Mouse (Mus musculus) small intestine, adult 2 months (tissue): ENCODE results near the gene Pck1. TPM values are rescaled to one million over a fixed set of nuclear protein-coding genes. Genes with fewer than 3 reads are reported as not detected.

Experiments used
- H3K27ac ChIP-seq: fragments of 200-500 bp; 2 replicates; pipeline ENCODE4 v1.5.1; 2012; ENCODE audit warnings: low read depth, low read length, control low read depth, inconsistent platforms; ENCODE audit not compliant: insufficient read depth
- H3K27me3 ChIP-seq: fragments of 200-500 bp; 2 replicates; pipeline ENCODE4 v1.6.1; 2012; ENCODE audit warnings: mild to moderate bottlenecking, moderate library complexity, low read length, inconsistent platforms; ENCODE audit not compliant: control insufficient read depth, insufficient read depth
- H3K36me3 ChIP-seq: fragments of 200-500 bp; 2 replicates; pipeline ENCODE4 v1.6.1; 2012; ENCODE audit warnings: mild to moderate bottlenecking, low read length, control low read depth, inconsistent platforms; ENCODE audit not compliant: control insufficient read depth, insufficient read depth
- H3K4me1 ChIP-seq: fragments of 200-500 bp; 2 replicates; pipeline ENCODE4 v1.6.1; 2012; ENCODE audit warnings: low read length, inconsistent platforms, mixed read lengths; ENCODE audit not compliant: control insufficient read depth, insufficient read depth, insufficient read length
- H3K4me3 ChIP-seq: fragments of 200-500 bp; 2 replicates; pipeline ENCODE4 v1.5.1; 2012; ENCODE audit warnings: low read depth, mild to moderate bottlenecking, control low read depth, inconsistent platforms, low read length, moderate library complexity
- CTCF ChIP-seq: fragments of 200-500 bp; IDR thresholded peaks from 2 replicates; pipeline ENCODE4 v1.5.1; 2012; ENCODE audit warnings: low read depth, mild to moderate bottlenecking, control low read depth, inconsistent platforms, low read length, moderate library complexity, mixed read lengths; ENCODE audit not compliant: insufficient replicate concordance, insufficient read length; ENCODE audit errors: extremely low read depth
- POLR2A ChIP-seq: fragments of 200-500 bp; IDR thresholded peaks from 2 replicates; pipeline ENCODE4 v1.6.1; 2012; ENCODE audit warnings: low read depth, mild to moderate bottlenecking, control low read depth, inconsistent platforms, low read length, moderate library complexity
- WGBS: fragments of 180-500 bp; shearing (Covaris S2); methylation state at CpG from one replicate; pipeline ENCODE4 v1.1.7; 2018; 5-methylcytosine and 5-hydroxymethylcytosine counted together
- polyA plus RNA-seq: library from polyadenylated mRNA; depleted of rRNA; stranded (reverse); fragments of >200 nt; gene quantifications from 2 replicates; pipeline ENCODE4 v1.2.3, GENCODE M21; 2012

Pck1 gene
- polyA plus RNA-seq, 1 experiment: 46.3 TPM

- 82% methylated on average over 4 of the region's 4 CpGs for whole genome bisulfite sequencing
These were observed 27.2 kb downstream of the Pck1 start for GRCm38 (mm10) chr2:173180026-173180425.

GRCm38 (mm10) chr2:173180721-173181388 is 28.0 kb downstream of the Pck1 start:
- Histone ChIP-seq H3K27ac (no peak overlapping the region), H3K36me3 (no peaks in the 10 kb centered on the region)

More at GRCm38 (mm10) chr2:173180026-173180425, 27.2 kb downstream of the Pck1 start:
- no peak overlapping the region for H3K27ac ChIP-seq
- TF ChIP-seq CTCF (no peak), POLR2A (no peak)
- H3K27me3 ChIP-seq: no peaks in the 10 kb centered on the region
- no peaks in the 10 kb centered on the region for H3K4me1 ChIP-seq
- H3K36me3 ChIP-seq: no peaks in the 10 kb centered on the region
- no peak overlapping the region for H3K4me3 ChIP-seq

GRCm38 (mm10) chr2:173181486-173181885 is 28.6 kb downstream of the Pck1 start:
- Histone ChIP-seq H3K27me3 (no peaks in the 10 kb centered on the region), H3K4me1 (no peaks in the 10 kb centered on the region; the same call in 1 of the 2 replicates), H3K36me3 (no peaks in the 10 kb centered on the region), H3K4me3 (no peak overlapping the region), H3K27ac (no peak overlapping the region)
- TF ChIP-seq CTCF (no peak), POLR2A (no peak)
- 80% methylated on average over 5 of the region's 5 CpGs for WGBS

More at GRCm38 (mm10) chr2:173180721-173181388, 28.0 kb downstream of the Pck1 start:
- Histone ChIP-seq H3K27me3 (no peaks in the 10 kb centered on the region), H3K4me1 (no peaks in the 10 kb centered on the region), H3K4me3 (no peak overlapping the region)
- TF ChIP-seq CTCF: no peak
- TF ChIP-seq POLR2A: no peak
- 78% methylated on average over 11 of the region's 11 CpGs for WGBS

DNA sequence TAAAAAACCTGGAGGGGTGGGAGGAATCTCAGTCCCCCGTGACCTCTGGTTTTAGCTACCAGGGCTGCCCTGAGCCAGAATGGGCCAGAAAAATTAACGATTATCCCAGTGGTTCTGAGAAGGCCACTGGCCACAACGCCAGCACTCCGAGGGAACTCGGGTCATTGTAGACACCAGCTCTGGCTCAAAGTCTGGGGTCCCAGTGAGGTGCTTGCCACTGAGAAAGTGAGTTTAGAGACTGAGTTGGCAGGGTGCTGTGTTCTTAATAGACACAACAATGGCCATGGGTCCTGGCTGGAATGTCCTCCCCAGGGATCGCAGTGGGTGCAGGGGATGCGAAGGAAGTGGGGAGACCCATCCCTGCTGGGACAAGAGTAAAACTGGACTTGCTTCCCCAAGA is 29.1 kb downstream of the Pck1 start:
- no peaks in the 10 kb centered on the region for H3K36me3 ChIP-seq
- H3K4me3 ChIP-seq: no peak overlapping the region
- peaks cover 3% of the 10 kb centered on the region; the same call in 1 of the 2 replicates for H3K4me1 ChIP-seq
- no peak overlapping the region for H3K27ac ChIP-seq
- H3K27me3 ChIP-seq: no peaks in the 10 kb centered on the region
- 91% methylated on average over 7 of the region's 7 CpGs for WGBS
- no peak for TF ChIP-seq POLR2A
- TF ChIP-seq CTCF: no peak

DNA sequence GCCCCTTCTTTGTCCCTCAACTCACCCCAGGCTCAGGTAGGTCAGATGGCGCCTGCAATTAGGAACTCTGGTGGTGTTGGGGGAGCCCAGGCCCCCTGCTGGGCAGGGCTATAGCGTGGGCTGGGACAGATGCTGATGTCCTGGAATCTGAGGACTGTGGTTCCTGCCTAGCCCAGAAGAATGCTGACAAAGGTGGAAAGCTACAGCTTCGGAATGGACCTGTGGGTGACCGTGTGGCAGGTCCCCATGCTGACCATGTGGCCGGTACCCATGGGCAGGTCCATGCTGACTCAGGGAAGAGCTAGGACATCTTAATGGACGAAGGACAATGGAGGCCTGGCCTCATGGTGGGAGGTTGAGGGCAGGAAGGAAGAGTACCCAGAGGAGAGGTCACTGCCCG is 29.9 kb downstream of the Pck1 start:
- Histone ChIP-seq H3K36me3 (no peaks in the 10 kb centered on the region), H3K27ac (no peak overlapping the region), H3K27me3 (no peaks in the 10 kb centered on the region), H3K4me1 (peaks cover 7% of the 10 kb centered on the region; the same call in 1 of the 2 replicates), H3K4me3 (no peak overlapping the region)
- 89% methylated on average over 7 of the region's 7 CpGs for WGBS
- TF ChIP-seq POLR2A: no peak
- TF ChIP-seq CTCF: no peak

GRCm38 (mm10) chr2:173183311-173183710 is 30.5 kb downstream of the Pck1 start:
- H3K4me1 ChIP-seq: peaks cover 7% of the 10 kb centered on the region; the same call in 1 of the 2 replicates
- H3K4me3 ChIP-seq: no peak overlapping the region
- no peak for TF ChIP-seq POLR2A
- TF ChIP-seq CTCF: no peak
- no peak overlapping the region for H3K27ac ChIP-seq
- 95% methylated on average over 10 of the region's 10 CpGs for WGBS
- H3K36me3 ChIP-seq: no peaks in the 10 kb centered on the region
- H3K27me3 ChIP-seq: no peaks in the 10 kb centered on the region

DNA sequence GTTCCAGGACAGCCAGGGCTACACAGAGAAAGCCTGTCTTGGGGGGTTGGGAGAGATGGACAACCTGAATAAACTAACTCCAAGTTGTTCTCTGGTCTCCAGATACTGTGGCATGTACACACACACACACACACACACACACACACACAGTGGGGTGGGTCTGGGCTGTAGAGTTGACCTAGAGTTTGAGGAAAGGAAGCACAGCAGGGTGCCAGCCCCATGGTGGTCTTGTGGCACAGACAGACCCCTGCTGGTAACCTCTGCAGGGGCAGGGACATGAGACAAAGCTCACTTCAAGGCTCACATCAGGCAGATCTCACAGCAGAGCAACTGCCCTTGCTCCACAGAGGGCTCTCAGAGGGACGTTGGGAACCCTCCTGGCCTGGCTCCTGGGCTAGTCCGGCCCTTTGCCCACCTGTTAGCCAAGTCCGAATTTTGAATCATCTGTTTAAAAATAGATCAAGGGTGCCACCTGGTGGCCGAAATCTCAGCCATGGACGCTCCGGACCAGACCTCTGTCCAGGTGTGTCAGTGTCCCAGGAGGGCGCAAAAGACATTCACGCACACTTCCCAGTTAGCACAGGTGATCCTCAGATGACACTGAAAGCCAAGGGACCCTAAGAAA is 31.1 kb downstream of the Pck1 start:
- no peaks in the 10 kb centered on the region for H3K27me3 ChIP-seq
- H3K4me1 ChIP-seq: peaks cover 7% of the 10 kb centered on the region; the same call in 1 of the 2 replicates
- H3K36me3 ChIP-seq: no peaks in the 10 kb centered on the region
- no peak overlapping the region for H3K4me3 ChIP-seq
- WGBS: 2% methylated on average over 8 of the region's 8 CpGs
- H3K27ac ChIP-seq: no peak overlapping the region
- TF ChIP-seq POLR2A (no peak), CTCF (peak; percentile 87; the same call in 1 of the 2 replicates)
